Mouse (Mus musculus) spleen, adult 2 months (tissue): ENCODE results near the gene Defb47. TPM values are rescaled to one million over a fixed set of nuclear protein-coding genes. Genes with fewer than 3 reads are reported as not detected.

Experiments
- DNase-seq, 2 experiments: peaks; one replicate each; pipeline versions ENCODE4 v3.0.0 to v3.0.0-alpha.2; 2012 to 2021; ENCODE audit warnings: low spot score in 2 of 2, low read depth in 1 of 2
- H3K27ac ChIP-seq: fragments of 200-500 bp; 2 replicates; pipeline ENCODE4 v1.5.1; 2012; ENCODE audit warnings: low read length, inconsistent platforms; ENCODE audit not compliant: insufficient read depth
- H3K27me3 ChIP-seq: fragments of 200-500 bp; 2 replicates; pipeline ENCODE4 v1.6.1; 2012; ENCODE audit warnings: mild to moderate bottlenecking, moderate library complexity, low read length, inconsistent platforms; ENCODE audit not compliant: control insufficient read depth, insufficient read depth
- H3K36me3 ChIP-seq: fragments of 200-500 bp; 2 replicates; pipeline ENCODE4 v1.6.1; 2012; ENCODE audit warnings: mild to moderate bottlenecking, low read length, inconsistent platforms; ENCODE audit not compliant: control insufficient read depth, insufficient read depth
- H3K4me1 ChIP-seq: fragments of 200-500 bp; 2 replicates; pipeline ENCODE4 v1.6.1; 2011; ENCODE audit warnings: inconsistent platforms; ENCODE audit not compliant: control insufficient read depth, insufficient read depth, insufficient read length
- H3K4me3 ChIP-seq: fragments of 200-500 bp; 2 replicates; pipeline ENCODE4 v1.5.1; 2011; ENCODE audit warnings: mild to moderate bottlenecking, inconsistent platforms; ENCODE audit not compliant: insufficient read depth, insufficient read length; ENCODE audit errors: extremely low read depth
- CTCF ChIP-seq: fragments of 200-500 bp; IDR thresholded peaks from 2 replicates; pipeline ENCODE4 v1.5.1; 2011; ENCODE audit warnings: mild to moderate bottlenecking, inconsistent platforms; ENCODE audit not compliant: insufficient read depth, insufficient read length, insufficient replicate concordance; ENCODE audit errors: extremely low read depth
- POLR2A ChIP-seq: fragments of 200-500 bp; IDR thresholded peaks from 2 replicates; pipeline ENCODE4 v1.6.1; 2011; ENCODE audit warnings: low read depth, low read length, inconsistent platforms
- WGBS: fragments of 180-500 bp; shearing (Covaris S2); methylation state at CpG from one replicate; pipeline ENCODE4 v1.1.7; 2018; 5-methylcytosine and 5-hydroxymethylcytosine counted together
- polyA plus RNA-seq: library from polyadenylated mRNA; depleted of rRNA; stranded (reverse); fragments of >200 nt; gene quantifications from 2 replicates; pipeline ENCODE4 v1.2.3, GENCODE M21; 2012; rRNA removed

Defb47 gene
- polyA plus RNA-seq, 1 experiment = not detected

DNA sequence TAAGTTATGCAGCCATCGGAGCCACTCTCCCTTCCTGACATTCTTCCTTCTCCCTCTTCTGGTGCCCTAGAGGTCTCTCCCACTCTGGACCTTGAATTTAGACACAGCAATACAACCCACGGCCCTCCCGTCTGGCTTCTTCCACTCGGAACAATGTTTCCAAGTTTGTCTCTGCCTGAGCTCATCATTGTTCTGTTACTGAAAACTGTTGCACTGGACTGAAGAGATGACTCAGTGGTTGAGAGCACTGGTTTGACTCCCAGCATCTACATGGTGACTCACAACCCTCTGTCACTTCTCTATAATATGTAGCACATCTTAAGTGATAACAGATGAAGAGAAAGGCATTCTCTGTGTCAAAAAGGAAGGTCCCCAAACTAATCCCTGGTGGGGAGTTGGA lies 16.8 kb downstream of the Defb47 start:
- Histone ChIP-seq H3K27me3 (no peaks in the 10 kb centered on the region), H3K4me3 (no peak overlapping the region), H3K36me3 (no peaks in the 10 kb centered on the region), H3K27ac (no peak overlapping the region), H3K4me1 (no peaks in the 10 kb centered on the region)
- 82% methylated on average over 4 of the region's 4 CpGs for WGBS
- DNase-seq = no peak
- TF ChIP-seq CTCF = no peak
- no peak for TF ChIP-seq POLR2A

DNA sequence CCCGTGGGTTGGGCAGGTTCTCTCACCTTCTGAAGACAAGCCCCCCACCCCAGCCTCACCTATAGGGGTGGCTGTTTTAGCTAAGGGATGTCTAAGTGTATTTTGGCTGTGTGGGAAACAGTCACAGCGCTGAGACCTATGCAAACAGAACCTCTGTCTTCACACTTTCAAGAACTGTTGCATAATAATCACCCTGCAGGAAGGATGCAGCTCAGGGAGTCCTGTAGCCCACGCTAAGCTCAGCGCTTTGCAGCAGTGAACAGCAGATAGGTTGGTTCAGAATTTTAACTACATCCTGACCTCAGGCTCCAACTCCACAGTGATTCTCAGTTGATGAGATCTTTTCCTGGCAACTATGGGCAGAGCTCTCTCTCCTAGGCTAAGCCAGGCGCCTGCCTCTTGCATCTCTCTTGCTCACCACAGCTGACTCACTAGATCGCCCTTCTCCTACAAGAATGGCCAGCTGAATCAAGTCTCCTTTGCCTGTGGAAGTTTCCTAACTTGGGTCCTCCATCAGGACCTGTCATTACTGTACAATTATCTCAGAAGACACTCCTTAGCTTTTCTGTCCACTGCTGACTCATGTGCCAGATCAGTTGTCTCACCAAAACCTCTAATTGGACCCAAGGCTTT lies 22.8 kb downstream of the Defb47 start:
- Histone ChIP-seq H3K27ac (no peak overlapping the region), H3K27me3 (no peaks in the 10 kb centered on the region), H3K36me3 (no peaks in the 10 kb centered on the region), H3K4me3 (no peak overlapping the region), H3K4me1 (no peaks in the 10 kb centered on the region)
- DNase-seq = no peak
- WGBS = 57% methylated on average over 6 of the region's 6 CpGs
- TF ChIP-seq CTCF (no peak), POLR2A (no peak)

DNA sequence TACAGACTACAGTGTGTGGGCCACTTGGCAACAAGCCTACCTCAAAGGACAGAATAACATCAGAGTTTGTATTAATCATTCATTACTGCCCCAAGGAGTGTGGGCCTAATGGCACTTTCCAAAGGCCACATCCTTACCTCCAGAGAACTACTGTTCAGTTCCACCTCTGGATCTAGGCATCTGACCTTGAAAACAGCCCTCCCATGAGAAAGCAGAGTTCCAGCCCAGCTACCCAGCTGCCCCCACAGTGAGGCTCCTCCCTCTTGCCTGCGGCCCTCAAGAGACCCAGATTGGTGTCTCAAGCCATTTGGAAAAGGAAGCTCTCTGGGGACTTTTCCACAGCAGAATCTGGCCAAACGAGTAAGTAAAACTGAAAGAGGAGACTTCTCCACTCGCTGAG lies 48.8 kb downstream of the Defb47 start, which contains the start of gene Defb42:
Defb42 (plus strand) TSS at position 301 of the 400 bp plus-strand sequence.
- H3K4me3 ChIP-seq = no peak within 1 kb of the TSS
- TF ChIP-seq POLR2A (no peak), CTCF (no peak)
- no peaks in the 10 kb centered on the region for H3K4me1 ChIP-seq
- H3K36me3 ChIP-seq = no peaks in the 10 kb centered on the region
- H3K27ac ChIP-seq = no peak within 1 kb of the TSS
- WGBS = 69% methylated on average over 3 of the region's 3 CpGs
- no peak for DNase-seq
- H3K27me3 ChIP-seq = no peaks in the 10 kb centered on the region

DNA sequence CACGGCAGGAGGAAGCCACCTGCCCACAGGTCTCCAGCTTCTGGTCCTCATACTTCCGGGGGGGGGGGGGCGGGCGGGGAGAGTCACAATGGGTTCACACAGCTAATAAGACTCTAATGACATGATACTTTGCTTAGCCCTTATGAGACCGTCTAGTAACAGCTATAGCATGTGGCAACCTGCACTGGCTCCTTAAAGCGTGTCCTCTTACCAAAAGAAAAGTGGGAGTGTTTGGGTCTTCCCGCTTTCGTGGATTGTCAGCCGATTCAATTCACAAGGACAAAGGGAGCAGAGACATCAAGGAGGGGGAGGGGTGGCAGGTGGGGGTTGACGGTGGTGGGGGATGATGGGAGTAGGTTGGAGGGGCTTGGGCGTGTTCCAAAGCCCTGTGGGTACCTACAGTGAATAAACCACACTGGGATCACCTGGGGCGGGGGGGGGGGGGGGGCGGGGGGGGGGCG lies 52.1 kb downstream of the Defb47 start, which contains the start of gene Defb30:
Defb30 (minus strand) TSS at position 51 of the 461 bp plus-strand sequence.
- H3K4me3 ChIP-seq = no peak within 1 kb of the TSS
- no peaks in the 10 kb centered on the region for H3K4me1 ChIP-seq
- no peak for DNase-seq
- no peak for TF ChIP-seq CTCF
- TF ChIP-seq POLR2A = no peak
- H3K36me3 ChIP-seq = no peaks in the 10 kb centered on the region
- H3K27me3 ChIP-seq = no peaks in the 10 kb centered on the region
- 76% methylated on average over 14 of the region's 14 CpGs for WGBS
- H3K27ac ChIP-seq = no peak within 1 kb of the TSS

Other genes starting within 250 kb of the Defb47 start
- 4.8 and 8.1 TPM in 2 replicates for gene Ints6, start 236.9 kb upstream of the Defb47 start, polyA plus RNA-seq
- gene Wdfy2, start 160.4 kb upstream of the Defb47 start, polyA plus RNA-seq = 7.7 and 9.5 TPM in 2 replicates
- not detected in 2 replicates for gene Defb48, start 13.6 kb upstream of the Defb47 start, polyA plus RNA-seq
- gene Defb43, start 13.7 kb downstream of the Defb47 start, polyA plus RNA-seq = not detected in 2 replicates
- gene Defb42, start 48.9 kb downstream of the Defb47 start, polyA plus RNA-seq = 0.27 and 0.46 TPM in 2 replicates
- not detected in 2 replicates for gene Defb30, start 51.9 kb downstream of the Defb47 start, polyA plus RNA-seq